Mouse (Mus musculus) limb, embryonic 11.5 days (tissue): ENCODE data around the gene Dbp. TPM values are rescaled to one million over a fixed set of nuclear protein-coding genes. Genes with fewer than 3 reads are reported as not detected.

Experiments
- ATAC-seq: fragments of 200-750 bp; cut with Nextera tagmentation; 2 replicates; pipeline ENCODE4 v1.8.0; 2017; ENCODE audit warnings: low read depth; ENCODE audit not compliant: insufficient number of reproducible peaks, low FRiP score, low TSS enrichment
- DNase-seq: peaks from one replicate; pipeline ENCODE4 v3.0.0-alpha.2; 2015; ENCODE audit warnings: low spot score
- H3K27ac ChIP-seq: fragments of 300-500 bp; sonication (generic); replicated peaks from 2 replicates; pipeline ENCODE4 v1.5.1; 2014; ENCODE audit warnings: low read depth, mild to moderate bottlenecking, low read length
- H3K27me3 ChIP-seq: fragments of 300-500 bp; sonication (generic); 2 replicates; pipeline ENCODE4 v1.6.1; 2014; ENCODE audit warnings: mild to moderate bottlenecking, low read length, mixed read lengths; ENCODE audit not compliant: control insufficient read depth, insufficient read depth
- H3K36me3 ChIP-seq: fragments of 300-500 bp; sonication (generic); 2 replicates; pipeline ENCODE4 v1.6.1; 2014; ENCODE audit warnings: mild to moderate bottlenecking, low read length, moderate library complexity, mixed read lengths; ENCODE audit not compliant: control insufficient read depth, insufficient read depth
- H3K4me1 ChIP-seq: fragments of 300-500 bp; sonication (generic); 2 replicates; pipeline ENCODE4 v1.6.1; 2014; ENCODE audit warnings: low read length, mixed read lengths; ENCODE audit not compliant: control insufficient read depth, insufficient read depth
- H3K4me2 ChIP-seq: fragments of 300-500 bp; sonication (generic); 2 replicates; pipeline ENCODE4 v1.6.1; 2014; ENCODE audit warnings: low read depth, mild to moderate bottlenecking, moderate library complexity; ENCODE audit not compliant: severe bottlenecking
- H3K4me3 ChIP-seq: fragments of 300-500 bp; sonication (generic); 2 replicates; pipeline ENCODE4 v1.5.1; 2014; ENCODE audit warnings: low read depth, low read length
- H3K9ac ChIP-seq: fragments of 300-500 bp; sonication (generic); 2 replicates; pipeline ENCODE4 v1.6.1; 2014; ENCODE audit warnings: mild to moderate bottlenecking, low read length
- H3K9me3 ChIP-seq: fragments of 300-500 bp; sonication (generic); 2 replicates; pipeline ENCODE4 v1.6.1; 2016; ENCODE audit warnings: low read length; ENCODE audit not compliant: control insufficient read depth
- WGBS: fragments of 180-500 bp; shearing (Covaris S2); extraction: QIAGEN DNeasy Blood & Tissue Kit; methylation state at CpG from one replicate; pipeline ENCODE4 v1.1.7; 2014; 5-methylcytosine and 5-hydroxymethylcytosine counted together
- polyA plus RNA-seq: library from polyadenylated mRNA; unstranded; fragments of >200 nt; fragmentation: Nextera tagmentation; extraction: Ambion mirVana; gene quantifications from 2 replicates; pipeline ENCODE4 v1.2.1, GENCODE M21; 2014

Gene Dbp
- polyA plus RNA-seq, 1 experiment from 2014 or later: 4.9 TPM

DNA sequence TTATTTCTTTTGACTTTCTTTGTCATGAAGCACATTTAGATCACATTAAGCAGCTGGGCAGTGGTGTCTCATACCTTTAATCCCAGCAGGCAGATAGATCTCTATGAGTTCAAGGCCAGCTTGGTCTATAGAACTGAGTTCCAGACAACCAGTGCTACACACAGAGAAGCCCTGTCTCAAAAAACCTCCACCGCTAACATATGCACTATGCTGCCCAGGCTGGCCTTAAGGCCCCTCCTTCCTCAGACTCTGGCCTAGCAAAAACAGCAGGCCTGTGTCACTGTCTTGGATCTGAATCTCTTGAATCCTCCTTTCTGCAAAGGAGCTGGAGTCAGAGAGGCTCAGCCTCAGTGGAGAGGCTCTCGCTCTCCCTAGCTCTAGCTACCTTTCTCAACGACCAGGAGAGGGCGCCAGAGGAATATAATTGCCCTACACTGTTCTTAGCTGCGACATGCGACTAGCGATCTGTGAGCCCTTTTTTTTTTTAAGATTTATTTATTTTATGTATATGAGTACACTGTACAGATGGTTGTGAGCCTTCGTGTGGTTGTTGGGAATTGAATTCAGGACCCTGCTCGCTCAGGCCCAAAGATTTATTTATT lies 34.4 kb downstream of the Dbp start:
- Histone ChIP-seq H3K27me3 (no peaks in the 10 kb centered on the region), H3K27ac (no peak overlapping the region), H3K9me3 (no peaks in the 10 kb centered on the region), H3K4me1 (no peaks in the 10 kb centered on the region), H3K36me3 (no peaks in the 10 kb centered on the region), H3K4me3 (no peak overlapping the region), H3K9ac (no peak overlapping the region), H3K4me2 (no peak overlapping the region)
- ATAC-seq: peak; percentile 61
- DNase-seq: peak; percentile 91
- 6% methylated on average over 9 of the region's 9 CpGs for WGBS

DNA sequence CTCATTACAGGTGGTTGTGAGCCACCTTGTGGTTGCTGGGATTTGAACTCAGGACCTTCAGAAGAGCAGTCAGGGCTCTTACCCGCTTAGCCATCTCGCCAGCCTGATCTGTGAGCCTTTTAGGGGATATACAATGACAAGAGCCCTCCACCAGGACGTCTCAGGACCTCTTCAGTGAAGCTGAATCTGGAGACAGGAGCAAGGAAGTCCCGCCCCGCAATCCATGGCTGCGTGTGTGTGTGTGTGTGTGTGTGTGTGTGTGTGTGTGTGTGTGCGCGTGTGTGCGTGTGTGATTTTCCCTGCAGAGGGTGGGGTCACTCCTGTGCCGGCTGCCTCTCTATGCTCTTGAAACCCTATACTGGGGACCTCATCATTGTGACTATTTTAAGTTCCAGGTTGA lies 34.9 kb downstream of the Dbp start:
- Histone ChIP-seq H3K4me1 (no peaks in the 10 kb centered on the region), H3K27me3 (no peaks in the 10 kb centered on the region), H3K9ac (no peak overlapping the region), H3K4me3 (no peak overlapping the region), H3K27ac (no peak overlapping the region), H3K36me3 (no peaks in the 10 kb centered on the region), H3K9me3 (no peaks in the 10 kb centered on the region), H3K4me2 (no peak overlapping the region)
- WGBS: 75% methylated on average over 10 of the region's 10 CpGs
- no peak for ATAC-seq
- no peak for DNase-seq

DNA sequence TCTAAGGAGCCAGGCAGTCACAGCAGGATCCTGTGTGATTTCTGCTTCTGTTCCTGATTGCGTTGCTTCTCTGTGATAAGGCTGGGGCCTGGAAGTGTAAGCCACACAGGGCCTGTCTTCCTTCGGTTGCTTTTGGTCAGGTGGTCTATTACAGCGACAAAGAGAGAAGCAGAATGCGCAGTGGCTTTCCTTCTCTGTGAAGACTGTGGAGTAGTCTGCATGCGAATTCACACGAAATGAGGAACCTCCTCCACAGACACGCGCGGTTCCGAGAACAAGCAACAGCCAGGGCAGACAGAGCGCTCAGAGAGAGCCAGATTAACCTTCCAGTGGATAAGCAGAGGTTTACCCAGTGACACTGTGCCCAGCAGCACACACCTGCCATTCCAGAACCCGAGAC lies 36.4 kb downstream of the Dbp start:
- no peaks in the 10 kb centered on the region for H3K9me3 ChIP-seq
- H3K4me3 ChIP-seq: no peak overlapping the region
- no peak overlapping the region for H3K9ac ChIP-seq
- no peaks in the 10 kb centered on the region for H3K27me3 ChIP-seq
- no peak overlapping the region for H3K4me2 ChIP-seq
- H3K27ac ChIP-seq: no peak overlapping the region
- H3K4me1 ChIP-seq: no peaks in the 10 kb centered on the region
- DNase-seq: no peak
- ATAC-seq: no peak
- no peaks in the 10 kb centered on the region for H3K36me3 ChIP-seq
- WGBS: 86% methylated on average over 12 of the region's 12 CpGs

DNA sequence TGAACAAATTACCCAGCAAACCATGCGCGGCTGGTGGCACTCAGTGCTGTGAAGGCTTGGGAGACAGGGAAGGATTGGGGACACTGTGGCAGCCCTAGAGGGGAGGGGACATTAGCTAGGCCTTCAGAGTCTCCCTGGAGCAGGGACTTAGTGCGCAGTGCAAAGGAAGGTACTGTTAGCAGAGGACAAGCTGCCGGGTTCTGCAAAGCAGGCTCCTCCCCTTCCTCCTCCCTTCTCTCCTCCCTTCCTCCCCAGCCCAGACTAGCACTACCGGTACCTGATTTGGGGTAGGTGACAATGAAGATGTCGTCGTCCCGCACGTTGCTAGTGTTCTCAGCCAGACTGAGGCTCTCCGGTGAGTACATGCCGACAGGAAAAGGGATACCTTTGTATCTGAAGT lies 36.9 kb downstream of the Dbp start:
- 27% methylated on average over 11 of the region's 11 CpGs for WGBS
- peak overlapping the region; percentile 24; the same call in 1 of the 2 replicates for H3K4me2 ChIP-seq
- no peaks in the 10 kb centered on the region; the same call in 1 of the 2 replicates for H3K9me3 ChIP-seq
- H3K27ac ChIP-seq: no peak overlapping the region
- H3K4me1 ChIP-seq: no peaks in the 10 kb centered on the region
- H3K36me3 ChIP-seq: no peaks in the 10 kb centered on the region
- no peaks in the 10 kb centered on the region for H3K27me3 ChIP-seq
- H3K9ac ChIP-seq: no peak overlapping the region
- DNase-seq: no peak
- no peak for ATAC-seq
- peak overlapping the region; percentile 14; the same call in 1 of the 2 replicates for H3K4me3 ChIP-seq

DNA sequence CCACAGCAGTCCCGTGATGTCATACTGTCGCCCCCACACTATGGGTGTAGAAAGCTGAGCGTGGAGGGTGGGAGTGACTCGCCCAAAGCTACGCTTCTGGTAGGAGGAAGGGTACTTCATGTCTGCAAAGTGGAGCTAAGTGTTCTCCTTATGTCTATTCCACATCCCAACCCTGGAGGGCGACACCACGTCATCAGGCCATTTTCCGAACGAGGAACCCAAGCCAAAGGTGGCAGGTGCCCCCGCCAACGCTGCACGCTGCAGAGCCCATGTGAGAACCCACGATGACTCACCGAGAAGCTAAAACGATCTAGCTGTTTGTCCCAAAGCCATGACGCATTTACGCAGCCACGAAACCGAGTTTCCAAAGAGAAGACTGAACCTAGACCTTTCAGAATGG lies 37.5 kb downstream of the Dbp start:
- Histone ChIP-seq H3K9ac (no peak overlapping the region), H3K27ac (no peak overlapping the region), H3K4me2 (peak overlapping the region; percentile 24; the same call in 1 of the 2 replicates), H3K27me3 (no peaks in the 10 kb centered on the region), H3K4me3 (peak overlapping the region; percentile 14; the same call in 1 of the 2 replicates), H3K36me3 (no peaks in the 10 kb centered on the region), H3K4me1 (no peaks in the 10 kb centered on the region), H3K9me3 (no peaks in the 10 kb centered on the region; the same call in 1 of the 2 replicates)
- DNase-seq: no peak
- 35% methylated on average over 19 of the region's 19 CpGs for WGBS
- no peak for ATAC-seq

DNA sequence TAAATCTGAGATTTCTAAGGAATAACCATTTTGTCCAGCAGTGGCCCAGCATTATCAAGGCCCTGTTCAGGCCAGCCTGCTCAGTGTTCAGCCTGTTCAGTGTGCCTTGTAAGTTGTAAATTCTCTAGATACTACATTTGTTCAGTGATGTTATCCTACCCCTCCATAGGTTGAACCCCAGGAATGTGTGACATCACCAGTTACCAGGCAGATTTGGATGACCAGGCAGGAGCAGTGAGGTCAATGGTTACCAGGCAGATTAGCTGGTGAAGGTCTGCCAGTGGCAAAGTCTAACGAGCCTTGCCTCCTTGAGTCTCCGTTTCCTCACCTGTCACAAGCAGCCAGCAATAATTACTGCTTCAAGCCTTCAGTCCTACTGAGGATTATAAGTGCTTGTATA lies 39.5 kb downstream of the Dbp start:
- 34% methylated on average over 2 of the region's 2 CpGs for WGBS
- Histone ChIP-seq H3K9me3 (no peaks in the 10 kb centered on the region; the same call in 1 of the 2 replicates), H3K36me3 (no peaks in the 10 kb centered on the region), H3K27me3 (no peaks in the 10 kb centered on the region), H3K4me3 (no peak overlapping the region), H3K4me2 (no peak overlapping the region), H3K4me1 (no peaks in the 10 kb centered on the region), H3K9ac (no peak overlapping the region), H3K27ac (no peak overlapping the region)
- DNase-seq: peak; percentile 81
- 0 out of 2 replicates have a peak, but pooled peaks have one; percentile 11 for ATAC-seq

DNA sequence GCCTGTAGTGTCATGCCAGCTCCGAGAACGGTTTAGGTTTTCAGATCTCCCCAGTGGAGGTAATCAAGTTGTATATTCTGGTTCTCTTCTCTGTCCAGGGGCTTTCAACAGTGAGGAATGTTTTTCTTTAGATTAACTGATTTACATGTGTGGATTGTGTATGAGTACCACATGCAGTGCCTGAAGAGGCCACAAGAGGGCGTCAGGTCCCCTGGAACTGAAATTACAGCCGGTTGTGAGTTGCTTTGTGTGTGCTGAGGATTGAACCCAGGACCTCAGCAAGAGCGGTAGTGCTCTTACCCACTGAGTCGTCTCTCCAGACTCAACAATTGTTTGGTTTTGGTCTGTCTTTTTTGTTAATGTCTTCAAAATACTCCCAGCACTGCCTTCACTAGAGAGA lies 41.6 kb downstream of the Dbp start:
- H3K27ac ChIP-seq: no peak overlapping the region
- H3K4me1 ChIP-seq: peaks cover 3% of the 10 kb centered on the region; the same call in 1 of the 2 replicates
- H3K4me2 ChIP-seq: no peak overlapping the region
- DNase-seq: no peak
- H3K36me3 ChIP-seq: no peaks in the 10 kb centered on the region
- no peak overlapping the region for H3K9ac ChIP-seq
- H3K9me3 ChIP-seq: no peaks in the 10 kb centered on the region; the same call in 1 of the 2 replicates
- H3K27me3 ChIP-seq: no peaks in the 10 kb centered on the region
- no peak overlapping the region for H3K4me3 ChIP-seq
- WGBS: 64% methylated on average over 6 of the region's 6 CpGs
- no peak for ATAC-seq

DNA sequence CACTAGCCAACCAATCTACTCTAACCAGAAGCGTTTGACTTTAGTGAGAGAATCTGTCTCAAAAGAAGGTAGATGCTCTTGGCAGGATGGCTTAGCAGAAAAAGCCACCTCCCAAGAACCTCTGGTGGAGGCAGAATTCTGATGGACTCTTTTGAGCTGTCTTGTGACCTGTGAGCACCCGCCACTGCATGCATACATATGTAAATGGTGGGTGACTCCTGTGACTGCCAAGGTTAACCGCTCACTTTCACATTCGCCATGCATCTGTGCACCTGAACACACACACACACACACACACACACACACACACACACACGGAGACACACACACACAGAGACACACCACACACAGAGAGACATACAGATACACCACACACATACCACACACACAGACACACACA lies 42.6 kb downstream of the Dbp start:
- WGBS: 87% methylated on average over 5 of the region's 5 CpGs

DNA sequence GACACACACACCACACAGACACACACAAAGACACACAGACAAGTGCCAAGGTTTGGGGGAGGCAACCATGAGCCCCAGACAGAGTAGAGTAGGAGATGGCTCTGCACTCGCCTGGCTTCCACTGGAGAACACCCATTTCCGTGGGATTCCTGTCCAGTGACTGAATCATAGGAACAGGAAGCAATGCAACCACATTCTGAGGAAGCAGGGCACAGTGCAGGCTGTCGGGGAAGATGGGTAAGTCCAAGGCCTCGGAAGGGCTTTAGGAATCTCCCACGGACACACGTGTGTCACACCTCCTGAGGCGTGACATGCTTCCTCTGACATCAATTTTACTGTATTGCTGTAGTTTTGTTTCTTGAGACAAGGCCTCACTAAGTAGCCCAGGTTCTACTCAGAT lies 43.2 kb downstream of the Dbp start:
- H3K27me3 ChIP-seq: no peaks in the 10 kb centered on the region
- no peak overlapping the region for H3K4me3 ChIP-seq
- no peaks in the 10 kb centered on the region; the same call in 1 of the 2 replicates for H3K9me3 ChIP-seq
- H3K27ac ChIP-seq: no peak overlapping the region
- H3K4me2 ChIP-seq: no peak overlapping the region
- DNase-seq: no peak
- 82% methylated on average over 7 of the region's 7 CpGs for WGBS
- H3K9ac ChIP-seq: no peak overlapping the region
- ATAC-seq: no peak
- no peaks in the 10 kb centered on the region for H3K36me3 ChIP-seq
- H3K4me1 ChIP-seq: peaks cover 3% of the 10 kb centered on the region; the same call in 1 of the 2 replicates

More for the DNA sequence above, 42.6 kb downstream of the Dbp start:
- Histone ChIP-seq H3K36me3 (no peaks in the 10 kb centered on the region), H3K9me3 (no peaks in the 10 kb centered on the region; the same call in 1 of the 2 replicates), H3K4me2 (no peak overlapping the region), H3K9ac (no peak overlapping the region), H3K27me3 (no peaks in the 10 kb centered on the region), H3K27ac (no peak overlapping the region), H3K4me3 (no peak overlapping the region), H3K4me1 (peaks cover 3% of the 10 kb centered on the region; the same call in 1 of the 2 replicates)
- DNase-seq (no peak), ATAC-seq (no peak)
